Mouse (Mus musculus) T-helper 17 cell (primary cell): Measurements from ENCODE around the gene Defb10.
"Not testable (repeated sequence)": the region's sequence is repeated elsewhere in the genome, so short reads cannot be mapped to it uniquely, and the experiment has no call there.

Source experiments
- in situ Hi-C, 2 experiments: fragments of 300-600 bp; cut with MboI, MseI; formaldehyde crosslinking; loops; 1 replicate in 1 of 2; 2 replicates in 1 of 2; pipeline ENCODE4 v1.15.1; 2025; ENCODE audit warnings: high pct_unique_total_duplicates in 2 of 2

Gene Defb10

DNA sequence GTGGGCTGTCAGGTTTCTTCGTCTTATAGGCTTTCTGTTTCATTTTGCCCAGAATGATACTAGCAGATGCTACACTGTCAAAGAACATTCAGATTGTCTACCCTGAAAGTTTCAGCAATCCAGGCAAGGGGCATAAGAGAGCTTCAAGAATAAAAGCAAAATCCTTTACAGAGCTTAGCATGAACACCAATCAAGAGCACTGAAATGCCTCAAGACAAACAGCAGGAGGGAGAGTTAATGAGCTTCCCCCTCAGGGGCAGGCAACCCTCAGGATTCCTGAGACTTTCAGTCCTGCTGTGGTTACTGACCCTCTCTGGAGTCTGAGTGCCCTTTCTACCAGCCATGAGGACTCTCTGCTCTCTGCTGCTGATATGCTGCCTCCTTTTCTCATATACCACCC is at the start of gene Defb10:
TSS of gene Defb10 (plus strand) at position 316 of the 400 bp plus-strand sequence.
- in situ Hi-C loops = not testable (repeated sequence)

DNA sequence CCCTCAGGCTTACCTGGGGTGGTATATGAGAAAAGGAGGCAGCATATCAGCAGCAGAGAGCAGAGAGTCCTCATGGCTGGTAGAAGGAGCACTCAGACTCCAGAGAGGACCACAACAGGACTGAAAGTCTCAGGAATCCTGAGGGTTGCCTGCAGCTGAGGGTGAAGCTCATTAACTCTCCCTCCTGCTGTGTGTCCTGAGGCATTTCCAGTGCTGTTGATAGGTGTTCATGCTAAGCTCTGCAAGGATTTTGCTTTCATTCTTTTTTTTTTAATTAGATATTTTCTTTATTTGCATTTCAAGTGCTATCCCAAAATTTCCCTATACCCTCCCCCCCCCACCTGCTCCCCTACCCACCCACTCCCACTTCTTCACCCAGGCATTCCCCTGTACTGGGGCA is 26.6 kb downstream of the Defb10 start, which contains the start of gene Defb9:
TSS of gene Defb9 (minus strand) at position 101 of the 400 bp plus-strand sequence.
- in situ Hi-C loops = not testable (repeated sequence)

DNA sequence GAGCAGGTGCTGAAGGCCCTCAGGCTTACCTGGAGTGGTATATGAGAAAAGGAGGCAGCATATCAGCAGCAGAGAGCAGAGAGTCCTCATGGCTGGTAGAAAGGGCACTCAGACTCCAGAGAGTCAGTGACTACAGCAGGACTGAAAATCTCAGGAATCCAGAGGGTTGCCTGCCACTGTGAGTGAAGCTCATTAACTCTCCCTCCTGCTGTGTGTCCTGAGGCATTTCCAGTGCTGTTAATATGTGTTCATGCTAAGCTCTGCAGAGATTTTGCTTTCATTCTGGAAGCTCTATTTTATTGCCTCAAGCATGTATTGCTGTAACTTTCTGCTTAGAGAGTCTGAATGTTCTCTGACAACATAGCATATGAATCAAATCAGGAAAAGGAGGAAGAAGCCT is 47.6 kb downstream of the Defb10 start, which contains the start of gene Defb11:
TSS of gene Defb11 (minus strand) at position 123 of the 400 bp plus-strand sequence.
- in situ Hi-C loops = not testable (repeated sequence)
